Mouse (Mus musculus) CH12.LX (cell line): Measurements from ENCODE around the gene Tnfrsf18. TPM values are rescaled to one million over a fixed set of nuclear protein-coding genes. Genes with fewer than 3 reads are reported as not detected.

Source experiments
- DNase-seq: peaks from one replicate; pipeline ENCODE4 v3.0.0-alpha.2; 2013; ENCODE audit errors: extremely low read depth
- H3K27ac ChIP-seq: 2 replicates; pipeline ENCODE4 v1.5.1; 2012; ENCODE audit warnings: low read depth, mild to moderate bottlenecking, control low read depth, moderate library complexity; ENCODE audit not compliant: insufficient read depth
- H3K27me3 ChIP-seq: replicated peaks from 2 replicates; pipeline ENCODE3; 2012; ENCODE audit warnings: inconsistent platforms
- H3K36me3 ChIP-seq, 2 experiments: replicated peaks in 1 of 2; 2 replicates each; pipeline versions ENCODE3 to v1.6.1; 2012; ENCODE audit warnings: inconsistent platforms in 1 of 2, low read length in 1 of 2, mild to moderate bottlenecking in 1 of 2, mixed read lengths in 1 of 2, moderate library complexity in 1 of 2; ENCODE audit not compliant: control insufficient read depth in 1 of 2, insufficient read depth in 1 of 2
- H3K4me1 ChIP-seq, 2 experiments: 2 replicates each; pipeline ENCODE4 v1.6.1; 2012; ENCODE audit warnings: inconsistent platforms in 1 of 2, moderate library complexity in 1 of 2; ENCODE audit not compliant: insufficient read depth in 2 of 2, control insufficient read depth in 1 of 2
- H3K4me2 ChIP-seq: 2 replicates; pipeline ENCODE4 v1.6.1; 2012; ENCODE audit warnings: low read depth, mild to moderate bottlenecking, control low read depth; ENCODE audit not compliant: poor library complexity, insufficient read depth, severe bottlenecking
- H3K4me3 ChIP-seq, 3 experiments: fragments of 150-350 bp in 1 of 3; sonication (generic) in 1 of 3; replicated peaks in 1 of 3; 2 replicates each; pipeline versions ENCODE3 to v1.5.1; 2011 to 2012; ENCODE audit warnings: low read depth in 2 of 3, low read length in 2 of 3, mild to moderate bottlenecking in 2 of 3, moderate library complexity in 2 of 3, control low read depth in 1 of 3, improper control_type of control experiment in 1 of 3, inconsistent platforms in 1 of 3, mixed read lengths in 1 of 3; ENCODE audit not compliant: poor library complexity in 1 of 3
- H3K79me2 ChIP-seq: replicated peaks from 2 replicates; pipeline ENCODE4 v1.6.1; 2012; ENCODE audit warnings: mild to moderate bottlenecking, moderate library complexity; ENCODE audit not compliant: control insufficient read depth, poor library complexity, insufficient read depth, severe bottlenecking; ENCODE audit errors: extremely low read depth
- H3K9ac ChIP-seq: 2 replicates; pipeline ENCODE4 v1.6.1; 2012; ENCODE audit warnings: low read depth, mild to moderate bottlenecking, control low read depth, moderate library complexity; ENCODE audit not compliant: insufficient read depth
- H3K9me3 ChIP-seq: replicated peaks from 2 replicates; pipeline ENCODE3; 2012; ENCODE audit warnings: low read length, inconsistent platforms, mixed read lengths
- BHLHE40 ChIP-seq: IDR thresholded peaks from 2 replicates; pipeline ENCODE4 v1.6.1; 2011; ENCODE audit warnings: mild to moderate bottlenecking, low read depth, low read length, improper control_type of control experiment
- CHD1 ChIP-seq: IDR thresholded peaks from 2 replicates; pipeline ENCODE4 v1.6.1; 2012; ENCODE audit warnings: low read depth, low read length, improper control_type of control experiment, inconsistent platforms
- CHD2 ChIP-seq: IDR thresholded peaks from 2 replicates; pipeline ENCODE4 v1.6.1; 2011; ENCODE audit warnings: low read length, improper control_type of control experiment
- E2F4 ChIP-seq: IDR thresholded peaks from 2 replicates; pipeline ENCODE4 v1.6.1; 2011; ENCODE audit warnings: low read depth, low read length, improper control_type of control experiment; ENCODE audit not compliant: insufficient replicate concordance
- ELF1 ChIP-seq: IDR thresholded peaks from 2 replicates; pipeline ENCODE4 v1.6.1; 2014; ENCODE audit warnings: low read depth, mild to moderate bottlenecking, inconsistent platforms, low read length, improper control_type of control experiment
- HCFC1 ChIP-seq: IDR thresholded peaks from 2 replicates; pipeline ENCODE4 v1.6.1; 2012; ENCODE audit warnings: low read depth, mild to moderate bottlenecking, inconsistent platforms, low read length, improper control_type of control experiment
- IRF4 ChIP-seq: IDR thresholded peaks from 2 replicates; pipeline ENCODE4 v1.6.1; 2014; ENCODE audit warnings: low read depth, mild to moderate bottlenecking, inconsistent platforms, low read length, improper control_type of control experiment
- JUN ChIP-seq: IDR thresholded peaks from 2 replicates; pipeline ENCODE4 v1.6.1; 2011; ENCODE audit warnings: low read depth, mild to moderate bottlenecking, low read length, improper control_type of control experiment, moderate library complexity; ENCODE audit not compliant: insufficient read depth
- JUND ChIP-seq: conservative IDR thresholded peaks from 2 replicates; pipeline ENCODE4 v1.6.1; 2011; ENCODE audit warnings: low read depth, low read length, improper control_type of control experiment
- KAT2A ChIP-seq: IDR thresholded peaks from 2 replicates; pipeline ENCODE4 v1.6.1; 2012; ENCODE audit warnings: low read length, improper control_type of control experiment, inconsistent platforms; ENCODE audit not compliant: insufficient replicate concordance
- MAX ChIP-seq: IDR thresholded peaks from 2 replicates; pipeline ENCODE4 v1.6.1; 2011; ENCODE audit warnings: low read length, improper control_type of control experiment
- MEF2A ChIP-seq: IDR thresholded peaks from 2 replicates; pipeline ENCODE4 v1.6.1; 2014; ENCODE audit warnings: low read depth, mild to moderate bottlenecking, inconsistent platforms, low read length, improper control_type of control experiment, borderline replicate concordance
- MXI1 ChIP-seq: IDR thresholded peaks from 2 replicates; pipeline ENCODE4 v1.6.1; 2011; ENCODE audit warnings: mild to moderate bottlenecking, low read depth, low read length, improper control_type of control experiment
- NELFE ChIP-seq: IDR thresholded peaks from 2 replicates; pipeline ENCODE4 v1.6.1; 2011; ENCODE audit warnings: low read depth, low read length, improper control_type of control experiment
- NRF1 ChIP-seq: IDR thresholded peaks from 2 replicates; pipeline ENCODE4 v1.6.1; 2014; ENCODE audit warnings: low read depth, mild to moderate bottlenecking, inconsistent platforms, low read length, improper control_type of control experiment, moderate library complexity
- POLR2A ChIP-seq: IDR thresholded peaks from 2 replicates; pipeline ENCODE4 v1.6.1; 2011; ENCODE audit warnings: low read depth, mild to moderate bottlenecking, improper control_type of control experiment, low read length
- POLR2AphosphoS2 ChIP-seq: IDR thresholded peaks from 2 replicates; pipeline ENCODE4 v1.6.1; 2011; ENCODE audit warnings: low read depth, low read length, improper control_type of control experiment
- RCOR1 ChIP-seq: conservative IDR thresholded peaks from 2 replicates; pipeline ENCODE4 v1.6.1; 2012; ENCODE audit warnings: low read depth, mild to moderate bottlenecking, inconsistent platforms, low read length, improper control_type of control experiment
- SIN3A ChIP-seq: IDR thresholded peaks from 2 replicates; pipeline ENCODE4 v1.6.1; 2012; ENCODE audit warnings: low read length, improper control_type of control experiment, inconsistent platforms
- TBP ChIP-seq: conservative IDR thresholded peaks from 2 replicates; pipeline ENCODE4 v1.6.1; 2011; ENCODE audit warnings: low read depth, low read length, improper control_type of control experiment
- TCF12 ChIP-seq: IDR thresholded peaks from 2 replicates; pipeline ENCODE4 v1.6.1; 2014; ENCODE audit warnings: low read depth, mild to moderate bottlenecking, inconsistent platforms, low read length, improper control_type of control experiment
- ZC3H11A ChIP-seq: IDR thresholded peaks from 2 replicates; pipeline ENCODE4 v1.6.1; 2012; ENCODE audit warnings: low read depth, mild to moderate bottlenecking, inconsistent platforms, low read length, improper control_type of control experiment
- ZKSCAN1 ChIP-seq: IDR thresholded peaks from 2 replicates; pipeline ENCODE4 v1.6.1; 2012; ENCODE audit warnings: low read depth, inconsistent platforms, low read length, improper control_type of control experiment, borderline replicate concordance
- ZMIZ1 ChIP-seq: IDR thresholded peaks from 2 replicates; pipeline ENCODE4 v1.6.1; 2012; ENCODE audit warnings: low read depth, mild to moderate bottlenecking, inconsistent platforms, low read length, improper control_type of control experiment
- dilution Hi-C: fragments of 300-500 bp; cut with MboI; formaldehyde crosslinking; loops from 2 replicates; pipeline ENCODE4 v1.14.3; 2020; ENCODE audit warnings: low sequenced_read_pairs; ENCODE audit not compliant: extremely low pct_unique_long_range_greater_than_20kb, extremely low pct_ligation_motif_present
- in situ Hi-C: fragments of 300-500 bp; cut with MboI; formaldehyde crosslinking; loops from 3 replicates; pipeline ENCODE4 v1.14.3; 2019; ENCODE audit warnings: low sequenced_read_pairs, low pct_ligation_motif_present, low pct_unique_long_range_greater_than_20kb, mixed read lengths
- polyA plus RNA-seq: library from polyadenylated mRNA; unstranded; fragments of >175 nt; gene quantifications from 2 replicates; pipeline ENCODE4 v1.2.1, GENCODE M21; 2012; ENCODE audit warnings: low read depth; ENCODE audit not compliant: insufficient read length
- total RNA-seq, 2 experiments: library from RNA; depleted of rRNA; stranded (reverse); fragments of 300-350 nt in 1 of 2; fragments of >200 nt in 1 of 2; gene quantifications; 2 replicates each; pipeline ENCODE4 v1.2.3; 2012 to 2014

Gene Tnfrsf18
- total and polyA plus RNA-seq, 3 experiments, result 48.4 to 76.1 (median 50.7) TPM

DNA sequence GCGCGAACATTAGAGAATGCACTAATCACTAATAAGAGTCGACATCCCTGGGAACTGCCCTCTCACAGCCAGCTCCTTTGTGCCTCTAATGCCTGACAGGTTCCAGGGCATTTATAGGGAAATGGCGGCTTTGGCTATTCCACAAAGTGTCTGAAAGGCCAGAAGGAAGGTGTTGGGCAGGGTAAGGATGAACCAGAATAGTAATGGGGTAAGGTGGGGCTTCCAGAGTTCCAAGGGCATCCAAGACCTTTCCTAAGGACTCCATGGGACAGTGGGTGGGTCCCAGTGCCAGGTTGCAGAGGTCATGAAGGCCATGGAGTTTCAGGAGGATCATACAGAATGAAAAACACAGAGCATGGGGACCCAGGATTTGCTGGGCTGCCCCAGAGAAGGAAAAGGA lies 8.3 kb downstream of the Tnfrsf18 start:
- dilution Hi-C loops (no loop called here), in situ Hi-C loops (loop anchor here (5.0 kb wide), 2 partner anchors 52 to 58 kb away; no protein-coding TSS in a partner anchor)
- DNase-seq, result no peak
- Histone ChIP-seq H3K4me3 (no peak overlapping the region), H3K9me3 (no peaks in the 10 kb centered on the region), H3K27ac (no peak overlapping the region), H3K27me3 (no peaks in the 10 kb centered on the region), H3K36me3 (peaks cover 7 to 13% of the 10 kb centered on the region in 2 experiments), H3K9ac (no peak overlapping the region), H3K4me1 (peaks cover 23 to 36% of the 10 kb centered on the region in 2 experiments), H3K79me2 (no peaks in the 10 kb centered on the region)
- TF ChIP-seq TCF12 (no peak), E2F4 (no peak), MEF2A (no peak), MXI1 (no peak), JUN (no peak), POLR2AphosphoS2 (no peak), POLR2A (no peak), TBP (no peak), ELF1 (no peak), CHD2 (no peak), RCOR1 (no peak), ZMIZ1 (no peak), ZC3H11A (no peak), BHLHE40 (no peak), NRF1 (no peak), HCFC1 (no peak), MAX (no peak), NELFE (no peak), IRF4 (no peak)
- TF ChIP-seq, all 38 proteins: peak for 0
- no peak overlapping the region for H3K4me2 ChIP-seq

DNA sequence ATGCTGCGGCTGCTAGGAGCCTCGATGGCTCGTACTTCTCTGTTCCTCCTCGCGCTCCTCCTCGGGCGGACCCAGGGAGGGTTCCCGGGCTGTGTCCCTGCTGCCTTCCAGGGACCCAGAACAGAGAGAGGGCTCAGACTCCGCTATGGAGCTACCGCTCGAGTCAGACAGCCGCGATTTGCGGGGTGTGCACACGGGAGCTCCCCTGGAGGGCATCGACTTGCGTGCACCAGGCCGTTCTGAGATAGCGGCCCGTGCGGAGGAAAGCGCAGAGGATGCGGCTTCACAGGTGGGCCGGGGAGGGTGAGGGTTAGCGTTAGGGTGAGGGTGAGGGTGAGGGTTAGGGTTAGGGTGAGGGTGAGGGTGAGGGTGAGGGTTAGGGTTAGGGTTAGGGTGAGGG lies 8.9 kb downstream of the Tnfrsf18 start:
- in situ Hi-C loops (loop anchor here (5.0 kb wide), 2 partner anchors 53 to 57 kb away; no protein-coding TSS in a partner anchor), dilution Hi-C loops (no loop called here)
- Histone ChIP-seq H3K9me3 (no peaks in the 10 kb centered on the region), H3K27me3 (no peaks in the 10 kb centered on the region), H3K9ac (no peak overlapping the region), H3K4me1 (peaks cover 21 to 32% of the 10 kb centered on the region in 2 experiments), H3K36me3 (peaks cover 2 to 8% of the 10 kb centered on the region in 2 experiments), H3K4me3 (no peak overlapping the region), H3K4me2 (no peak overlapping the region), H3K79me2 (no peaks in the 10 kb centered on the region), H3K27ac (no peak overlapping the region)
- no peak for DNase-seq
- no peak for TF ChIP-seq RCOR1
- TF ChIP-seq ELF1, result no peak
- TF ChIP-seq IRF4, result no peak
- no peak for TF ChIP-seq POLR2AphosphoS2
- no peak for TF ChIP-seq SIN3A
- no peak for TF ChIP-seq E2F4
- no peak for TF ChIP-seq CHD2
- TF ChIP-seq ZKSCAN1, result no peak
- no peak for TF ChIP-seq MAX
- no peak for TF ChIP-seq KAT2A
- no peak for TF ChIP-seq JUND
- TF ChIP-seq CHD1, result no peak
- no peak for TF ChIP-seq TCF12
- TF ChIP-seq TBP, result no peak
